Mouse (Mus musculus) neural tube, embryonic 10.5 days (tissue): Measurements from ENCODE around the gene Sik2.

ENCODE experiments used
- DNase-seq: peaks from one replicate; pipeline ENCODE4 v3.0.0-alpha.2; 2017; ENCODE audit warnings: low spot score; ENCODE audit errors: extremely low spot score

The Sik2 gene

DNA sequence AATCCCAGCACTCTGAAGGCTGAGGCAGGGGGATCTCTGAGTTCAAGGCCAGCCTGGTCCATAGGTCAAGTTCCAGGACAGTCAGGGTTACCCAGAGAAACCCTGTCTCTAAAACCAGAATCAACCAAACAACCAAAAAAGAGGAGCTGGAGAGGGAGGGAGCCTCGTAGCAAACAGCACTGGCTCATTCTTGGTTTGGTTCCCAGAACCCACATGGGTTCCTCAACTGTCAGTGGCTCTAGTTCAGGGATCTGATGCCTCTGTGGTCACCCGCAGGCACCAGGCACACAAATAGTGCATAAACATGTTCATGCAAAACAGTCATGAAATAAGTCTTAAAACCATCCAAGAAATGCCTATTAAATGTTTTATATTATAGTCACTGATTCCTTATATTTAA is 140.7 kb downstream of the Sik2 start:
- DNase-seq, result no peak

DNA sequence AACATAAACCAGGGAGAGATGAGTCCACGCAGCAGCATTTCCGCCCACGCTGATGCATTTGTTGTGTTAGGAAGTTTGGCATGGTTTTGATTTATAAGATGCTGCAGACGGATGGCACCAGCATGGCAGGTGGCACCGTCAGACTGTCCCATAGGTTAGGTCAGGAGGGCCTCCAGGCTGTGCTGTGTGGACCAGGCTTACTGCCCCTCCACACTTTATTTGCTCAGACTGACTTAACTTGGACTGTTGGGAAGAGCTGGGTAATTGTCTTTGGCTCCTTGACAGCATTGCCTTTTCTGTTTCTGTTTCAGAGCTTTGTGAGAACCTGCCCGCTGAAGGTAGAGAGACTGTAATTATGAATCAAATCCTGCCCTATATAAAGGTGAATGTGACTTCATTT is 141.9 kb downstream of the Sik2 start:
- no peak for DNase-seq

GRCm38 (mm10) chr9:50865803-50866202 is 143.1 kb downstream of the Sik2 start:
- DNase-seq, result no peak

- DNase-seq, result no peak
Measured at GRCm38 (mm10) chr9:50864877-50865276, 144.0 kb downstream of the Sik2 start.

GRCm38 (mm10) chr9:50863824-50864223 is 145.0 kb downstream of the Sik2 start:
- no peak for DNase-seq

- DNase-seq, result no peak
Measured at GRCm38 (mm10) chr9:50861119-50861839, 147.6 kb downstream of the Sik2 start.

DNA sequence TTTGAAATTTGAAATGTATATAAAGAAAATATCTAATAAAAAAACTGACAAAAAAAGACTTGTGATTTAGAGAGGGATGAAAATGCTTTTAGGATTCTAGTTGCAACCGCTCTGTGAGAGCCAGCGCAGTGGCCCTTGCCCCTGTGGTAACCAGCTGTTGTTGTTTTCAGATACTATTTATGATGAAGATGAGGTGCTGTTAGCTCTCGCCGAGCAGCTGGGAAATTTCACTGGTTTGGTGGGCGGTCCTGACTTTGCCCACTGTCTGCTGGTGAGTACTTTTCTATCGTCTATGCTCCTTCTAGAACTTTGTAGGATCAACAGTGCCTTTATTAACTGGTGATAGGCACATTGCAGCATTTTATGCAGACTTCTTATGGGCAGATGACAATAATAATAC is 150.2 kb downstream of the Sik2 start:
- DNase-seq, result no peak

GRCm38 (mm10) chr9:50857082-50857641 is 151.7 kb downstream of the Sik2 start:
- no peak for DNase-seq

DNA sequence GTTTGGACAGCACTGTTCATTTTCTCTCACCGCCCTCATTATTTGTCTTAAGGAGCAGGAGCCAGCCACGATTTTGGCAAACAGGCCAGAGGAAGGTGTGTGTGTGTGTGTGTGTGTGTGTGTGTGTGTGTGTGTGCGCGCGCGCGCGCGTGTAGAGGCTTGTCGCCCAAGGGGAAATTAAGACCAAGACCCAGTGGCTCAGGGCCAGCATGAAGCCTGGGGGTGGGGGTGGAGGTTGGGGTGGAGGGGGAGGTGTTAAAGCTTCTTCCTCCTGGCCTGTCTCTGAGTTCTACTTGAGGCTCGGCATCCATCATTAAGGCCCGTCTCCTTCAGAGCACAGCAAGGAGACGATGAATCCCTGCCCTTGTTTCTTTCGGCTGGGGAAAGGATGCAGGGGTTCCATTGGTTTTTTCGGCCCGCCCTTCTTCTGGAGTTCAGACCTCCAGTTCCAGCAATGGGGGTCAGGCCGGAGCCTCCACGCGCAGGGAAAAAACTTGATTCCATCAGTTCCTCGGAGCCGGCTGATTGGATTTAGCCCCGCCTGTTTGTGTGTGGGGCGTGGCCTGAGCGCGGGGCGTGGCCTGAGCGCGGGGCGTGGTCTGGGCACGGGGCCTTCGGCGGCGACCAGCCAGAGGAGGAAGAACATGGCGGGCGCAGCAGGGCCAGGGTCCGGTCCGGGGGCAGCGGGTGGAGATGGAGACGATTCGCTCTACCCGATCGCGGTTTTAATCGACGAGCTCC is 152.4 kb downstream of the Sik2 start:
- DNase-seq, result peak; percentile 97

GRCm38 (mm10) chr9:50855780-50856179 is 153.1 kb downstream of the Sik2 start:
- no peak for DNase-seq

- DNase-seq, result no peak
Measured at GRCm38 (mm10) chr9:50855133-50855766, 153.6 kb downstream of the Sik2 start.

DNA sequence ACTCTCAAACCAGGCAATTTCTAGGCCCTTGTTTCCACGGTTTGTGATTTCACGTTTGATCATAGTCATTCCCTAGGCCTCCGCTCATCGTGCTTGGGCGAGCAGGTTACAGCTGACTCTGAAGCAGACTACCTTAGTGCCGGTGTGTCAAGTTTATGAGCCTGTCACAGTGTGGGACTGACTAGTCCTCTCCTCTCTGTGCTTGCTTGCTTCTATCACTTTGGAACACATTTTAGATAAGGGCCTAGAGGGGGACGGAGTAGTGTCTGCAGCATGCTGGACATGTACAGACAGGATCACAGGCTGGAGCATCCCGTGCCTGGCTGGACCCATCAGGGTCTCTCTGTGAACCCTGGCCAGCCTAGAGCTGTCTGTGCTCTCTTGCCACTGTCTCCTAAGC is 154.5 kb downstream of the Sik2 start:
- peak; percentile 21 for DNase-seq

GRCm38 (mm10) chr9:50852634-50853349 is 156.1 kb downstream of the Sik2 start:
- DNase-seq, result no peak

- DNase-seq, result no peak
Measured at GRCm38 (mm10) chr9:50850713-50851112, 158.2 kb downstream of the Sik2 start.

GRCm38 (mm10) chr9:50850271-50850670 is 158.6 kb downstream of the Sik2 start:
- DNase-seq, result no peak

GRCm38 (mm10) chr9:50849755-50850154 is 159.1 kb downstream of the Sik2 start:
- DNase-seq, result no peak

- DNase-seq, result peak; percentile 92
Measured at GRCm38 (mm10) chr9:50849249-50849648, 159.6 kb downstream of the Sik2 start.

DNA sequence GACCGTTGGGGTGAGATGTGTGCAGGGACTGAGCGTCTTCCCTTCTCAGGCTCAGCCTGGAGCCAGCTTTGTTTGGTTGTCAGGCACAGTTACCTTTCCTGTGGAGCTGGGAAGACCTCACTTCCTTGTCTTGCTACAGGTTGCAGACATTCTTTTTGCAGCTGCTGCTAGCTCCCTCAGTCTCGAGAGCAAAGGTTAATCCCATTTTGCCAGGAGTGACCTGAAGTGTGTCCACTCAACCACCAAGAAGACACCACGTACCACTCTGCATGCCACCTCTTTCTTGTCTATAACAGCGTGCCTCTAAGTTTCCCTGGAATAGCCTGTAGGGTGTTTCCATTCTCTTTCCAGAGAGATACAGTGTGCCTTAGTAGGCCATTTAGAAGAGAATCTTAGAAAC is 160.1 kb downstream of the Sik2 start:
- no peak for DNase-seq

- no peak for DNase-seq
Measured at GRCm38 (mm10) chr9:50847606-50848368, 161.1 kb downstream of the Sik2 start.

GRCm38 (mm10) chr9:50847133-50847532 is 161.7 kb downstream of the Sik2 start:
- DNase-seq, result no peak

GRCm38 (mm10) chr9:50845547-50845946 is 163.3 kb downstream of the Sik2 start:
- DNase-seq, result no peak
